Mouse (Mus musculus) layer of hippocampus, adult 11-12 months (tissue): ENCODE data around the gene 1700020A23Rik.

Experiments
- DNase-seq: peaks from one replicate; pipeline ENCODE4 v3.0.0; 2022; ENCODE audit warnings: low spot score

The 1700020A23Rik gene

DNA sequence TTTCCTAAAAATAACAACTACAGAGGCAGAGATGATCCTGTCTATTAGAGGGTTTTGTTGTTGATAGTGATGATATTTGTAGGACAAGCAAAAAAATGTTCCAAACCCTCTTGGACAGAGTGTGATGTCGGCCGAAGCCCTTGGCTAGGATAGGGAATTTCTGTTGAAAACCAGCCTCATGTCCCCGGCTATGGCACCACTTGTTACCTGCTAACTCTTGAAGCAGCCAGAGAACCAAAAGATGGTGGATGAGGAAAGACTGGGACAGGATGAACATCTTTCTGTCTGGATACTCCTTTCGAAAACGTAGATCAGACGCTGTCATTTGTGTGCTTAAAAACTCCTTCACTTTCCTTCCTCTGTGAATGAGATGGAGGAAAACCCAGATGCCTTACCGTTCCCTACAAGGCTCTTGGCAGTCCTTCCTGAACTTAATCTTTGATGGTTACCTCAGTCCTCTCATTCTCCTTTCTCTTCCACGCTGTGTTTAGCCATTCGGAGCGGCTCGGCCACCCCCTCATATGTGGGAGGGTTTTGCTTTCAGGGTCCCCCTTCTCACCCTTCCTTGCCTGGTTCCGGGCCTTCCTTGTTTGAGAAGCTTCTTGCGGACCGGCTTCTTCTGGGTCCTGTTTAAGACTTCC is 46.1 kb downstream of the 1700020A23Rik start:
- DNase-seq = peak; percentile 32

GRCm38 (mm10) chr2:130451727-130452090 is 46.6 kb downstream of the 1700020A23Rik start:
- DNase-seq = peak; percentile 43

- DNase-seq = no peak
Observed at GRCm38 (mm10) chr2:130452266-130452665, 47.2 kb downstream of the 1700020A23Rik start.

- DNase-seq = peak; percentile 33
Observed at GRCm38 (mm10) chr2:130453421-130453820, 48.4 kb downstream of the 1700020A23Rik start.

DNA sequence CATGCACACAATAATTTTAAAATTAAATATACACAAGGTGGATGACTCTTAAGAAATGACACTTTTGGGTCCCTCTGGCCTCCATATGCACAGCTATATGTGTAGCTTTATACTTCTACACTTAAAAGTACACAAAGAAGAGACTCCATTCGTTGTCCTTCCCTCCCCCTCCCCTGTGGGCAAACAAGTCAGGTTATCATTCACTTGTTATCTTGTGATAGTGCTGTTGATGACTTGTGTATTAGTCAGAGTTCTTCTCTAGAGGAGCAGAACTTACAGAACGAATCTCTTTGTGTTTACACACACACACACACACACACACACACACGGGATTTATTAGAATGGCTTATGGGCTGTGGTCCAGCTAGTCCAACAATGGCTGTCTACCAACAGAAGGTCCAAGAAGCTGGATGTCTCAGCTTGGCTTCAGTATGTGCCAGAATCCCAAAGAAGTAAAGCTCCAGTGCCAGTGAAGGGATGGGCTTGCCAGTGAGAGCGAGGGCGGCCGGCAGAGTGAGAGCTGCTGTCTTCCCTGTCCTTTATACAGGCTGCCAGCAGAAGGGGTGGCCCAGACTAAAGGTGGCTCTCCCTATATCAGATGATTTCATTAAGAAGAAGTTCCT is 49.8 kb downstream of the 1700020A23Rik start:
- DNase-seq = peak; percentile 35
